Mouse (Mus musculus): ENCODE measurements around the gene Bri3bp. TPM values are rescaled to one million over a fixed set of nuclear protein-coding genes. Genes with fewer than 3 reads are reported as not detected.
A peak's percentile ranks its signal among the peaks of the same experiment; 100 is the strongest.
"Not testable (repeated sequence)": the region's sequence is repeated elsewhere in the genome, so short reads cannot be mapped to it uniquely, and the experiment has no call there.

Gene Bri3bp
- total RNA-seq (2021): 10 to 100 TPM; 45.4 to 54.6 TPM

DNA sequence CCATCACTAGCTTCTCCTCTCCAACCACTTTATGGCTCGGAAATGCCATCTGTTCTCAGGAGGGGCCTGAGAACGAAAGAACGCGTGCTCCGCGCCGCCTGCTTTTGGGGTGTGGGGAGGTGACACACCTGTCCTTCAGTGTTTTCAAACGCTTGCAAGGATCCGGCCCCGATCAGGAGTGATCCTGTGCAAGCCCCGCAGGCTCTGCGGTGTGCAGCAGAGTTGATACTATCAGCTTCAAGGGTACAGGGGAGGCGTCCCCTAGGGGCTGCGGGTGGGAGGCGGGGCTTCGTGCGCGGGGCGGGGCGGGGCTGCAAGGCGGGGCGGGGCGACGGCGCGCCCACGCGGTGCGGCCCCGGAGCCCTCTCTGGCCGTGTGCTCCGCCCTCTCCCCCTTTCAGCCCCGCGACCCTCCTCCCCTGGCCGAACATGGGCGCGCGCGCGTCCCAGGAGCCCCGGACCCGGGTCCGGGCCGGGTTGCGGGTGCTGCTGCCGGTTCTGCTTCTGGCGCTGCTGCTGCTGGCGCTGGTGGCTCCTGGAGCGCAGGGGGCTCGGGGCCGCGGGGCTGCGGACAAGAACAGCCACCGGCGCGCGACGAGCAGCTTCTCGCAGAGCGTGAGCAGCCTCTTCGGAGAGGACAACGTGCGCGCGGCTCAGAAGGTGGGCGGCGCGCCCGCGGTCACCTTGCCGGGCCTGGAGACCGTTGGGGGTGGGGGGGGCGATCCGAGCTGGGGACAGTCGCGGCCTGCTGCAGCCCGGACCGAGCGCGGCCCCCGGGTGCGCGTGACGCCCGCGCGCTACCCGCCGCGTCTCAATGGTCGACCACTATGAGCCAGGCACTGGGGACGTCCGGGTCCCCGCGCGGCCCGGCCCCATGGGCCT, at the start of gene Bri3bp:
TSS of gene Bri3bp (plus strand) at position 335 of the 881 bp plus-strand sequence.
- intact Hi-C loops (cut with DNase I): no loop called here

DNA sequence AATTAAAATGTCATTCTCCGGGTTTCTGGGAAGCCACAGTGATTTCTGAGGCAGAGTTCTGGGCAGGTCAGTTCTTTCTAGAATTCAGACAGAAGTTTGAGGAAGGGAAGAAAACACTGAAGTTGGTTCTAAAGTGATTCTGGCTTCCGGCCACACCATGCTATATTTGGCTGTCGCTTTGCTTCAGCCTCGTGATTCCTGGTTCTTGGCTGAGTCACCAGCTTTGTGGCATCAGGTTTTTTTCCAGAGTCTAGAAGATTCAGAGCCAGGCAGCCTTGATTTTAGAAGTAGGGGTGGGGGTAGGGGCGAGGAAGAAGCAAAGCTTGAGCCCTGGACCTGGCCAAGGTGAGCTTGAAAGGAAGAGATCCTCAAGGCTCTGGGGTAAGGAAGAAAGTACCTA, 49.8 kb upstream of the Bri3bp start:
- intact Hi-C loops (cut with DNase I): no loop called here
- peak; percentile 75 to 77 for DNase-seq

More for the DNA sequence above, at the start of gene Bri3bp:
- DNase-seq: peak; percentile 60 to 67

GRCm38 (mm10) chr5:125392176-125392575, 49.2 kb upstream of the Bri3bp start:
- intact Hi-C loops (cut with DNase I): not testable (repeated sequence)
- DNase-seq: peak in 1 of 2 experiments; percentile 29

GRCm38 (mm10) chr5:125392618-125392976, 48.8 kb upstream of the Bri3bp start:
- no peak for DNase-seq

GRCm38 (mm10) chr5:125392977-125393621, 48.3 kb upstream of the Bri3bp start:
- peak; percentile 96 to 99 for DNase-seq
- intact Hi-C loops (cut with DNase I): no loop called here

More at GRCm38 (mm10) chr5:125392618-125392976, 48.8 kb upstream of the Bri3bp start:
- intact Hi-C loops (cut with DNase I): no loop called here

GRCm38 (mm10) chr5:125393622-125394603, 47.5 kb upstream of the Bri3bp start:
- intact Hi-C loops (cut with DNase I): no loop called here
- peak; percentile 75 to 76 for DNase-seq

- intact Hi-C loops (cut with DNase I): no loop called here
- DNase-seq: no peak
These were observed 46.4 kb upstream of the Bri3bp start for GRCm38 (mm10) chr5:125395008-125395407.

- no peak for DNase-seq
- intact Hi-C loops (cut with DNase I): no loop called here
These were observed 40.5 kb upstream of the Bri3bp start for GRCm38 (mm10) chr5:125400903-125401302.

- DNase-seq: no peak
- intact Hi-C loops (cut with DNase I): no loop called here
These were observed 38.9 kb upstream of the Bri3bp start for GRCm38 (mm10) chr5:125402476-125402875.

GRCm38 (mm10) chr5:125402991-125403390, 38.4 kb upstream of the Bri3bp start:
- DNase-seq: no peak
- intact Hi-C loops (cut with DNase I): no loop called here

DNA sequence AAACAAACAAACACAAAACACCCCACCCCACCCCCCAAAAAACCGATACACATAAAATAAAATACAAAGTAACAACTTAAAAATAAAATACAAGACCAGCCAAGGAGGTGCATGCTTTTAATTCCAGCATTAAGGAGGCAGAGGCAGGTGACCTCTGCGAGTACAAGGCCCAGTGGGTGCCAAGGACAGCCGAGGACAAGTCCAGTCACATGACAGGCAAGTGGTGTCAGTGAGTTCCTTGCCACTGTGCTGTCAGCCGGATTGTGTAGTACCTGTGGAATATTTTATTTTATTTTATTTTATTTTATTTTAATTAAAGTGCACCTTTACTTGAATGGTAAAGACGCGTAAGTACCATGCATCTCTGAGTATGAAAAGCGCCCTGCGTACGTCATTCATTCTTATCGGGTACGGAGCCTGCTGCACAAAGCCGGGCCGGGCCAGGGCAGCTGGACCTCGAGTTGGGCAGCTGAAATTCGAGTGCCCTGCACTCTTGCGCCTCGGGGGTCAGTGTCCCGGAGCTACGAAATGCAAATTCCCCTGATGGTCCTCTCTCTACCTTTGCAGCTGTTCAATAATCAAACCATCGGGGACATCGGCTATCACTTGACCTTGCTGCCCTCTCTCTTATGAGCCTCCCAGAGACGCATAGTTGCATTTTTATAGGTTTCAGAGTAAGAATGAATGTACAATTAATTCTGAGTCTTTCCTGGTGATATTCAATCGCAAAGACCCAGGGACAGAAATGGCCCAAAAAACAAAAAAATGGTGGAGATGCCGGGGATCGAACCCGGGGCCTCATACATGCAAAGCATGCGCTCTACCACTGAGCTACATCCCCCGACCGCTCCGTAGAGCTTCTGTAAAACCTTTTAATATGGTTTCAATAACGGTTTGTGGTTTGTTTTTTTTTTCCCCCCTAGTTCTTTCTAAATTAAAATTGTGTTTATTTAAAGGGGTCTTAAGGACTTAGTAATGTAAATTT, 37.6 kb upstream of the Bri3bp start:
- intact Hi-C loops (cut with DNase I): loop anchor here (2.0 kb wide), 1 partner anchor 15 kb away; the partner anchor contains the start of gene Gm10382
- peak; percentile 79 to 80 for DNase-seq

DNA sequence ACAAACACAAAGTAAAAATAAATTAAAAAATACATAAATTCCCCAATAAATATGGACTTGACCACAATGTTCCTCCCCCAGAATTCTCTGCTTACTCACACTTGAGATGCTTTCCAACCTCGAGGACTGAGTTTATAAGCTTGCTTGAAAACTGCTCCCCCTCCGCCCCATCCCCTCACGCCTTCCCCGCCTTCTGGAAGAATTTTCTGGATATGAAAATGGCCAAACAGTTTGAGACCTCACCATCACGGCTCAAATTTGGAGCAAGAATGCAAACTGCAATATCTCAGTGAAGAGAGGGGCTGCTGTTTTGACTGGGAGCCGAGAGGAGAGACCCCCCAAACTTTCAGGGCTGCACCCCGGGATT, 36.8 kb upstream of the Bri3bp start:
- intact Hi-C loops (cut with DNase I): loop anchor here (2.0 kb wide), 1 partner anchor 16 kb away; the partner anchor contains the start of gene Gm10382
- no peak for DNase-seq

DNA sequence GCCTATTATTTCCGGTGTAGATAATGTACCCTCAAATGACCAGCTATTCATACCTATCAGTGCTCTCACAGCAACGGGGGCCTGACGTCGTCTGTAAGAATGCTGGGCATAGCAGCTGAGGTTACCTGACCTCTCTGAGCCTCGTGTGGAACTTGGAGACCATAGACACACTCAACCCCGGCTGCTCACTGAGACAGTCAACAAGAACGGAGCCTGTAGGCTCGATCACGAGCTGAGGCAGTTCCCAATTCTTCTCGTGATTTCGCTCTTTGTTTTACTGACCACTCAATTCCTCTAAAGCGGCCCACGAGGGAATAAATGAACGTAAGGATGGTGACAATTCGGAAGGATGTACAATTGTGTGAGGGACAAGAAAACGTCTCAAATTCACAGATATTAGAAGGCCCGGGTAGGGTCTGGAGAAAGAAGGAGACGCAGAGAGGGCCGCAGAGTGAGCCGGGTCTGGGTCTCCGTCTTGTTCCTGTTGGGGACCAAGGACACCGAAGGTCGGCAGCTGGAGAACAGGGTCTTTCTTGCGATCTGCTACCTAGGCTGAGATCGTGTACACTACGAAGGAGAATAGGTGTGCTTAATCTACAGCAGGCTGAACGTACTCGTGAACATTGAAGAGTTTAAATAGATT, 36.3 kb upstream of the Bri3bp start:
- intact Hi-C loops (cut with DNase I): loop anchor here (2.0 kb wide), 1 partner anchor 16 kb away; the partner anchor contains the start of gene Gm10382
- peak; percentile 59 to 89 for DNase-seq

DNA sequence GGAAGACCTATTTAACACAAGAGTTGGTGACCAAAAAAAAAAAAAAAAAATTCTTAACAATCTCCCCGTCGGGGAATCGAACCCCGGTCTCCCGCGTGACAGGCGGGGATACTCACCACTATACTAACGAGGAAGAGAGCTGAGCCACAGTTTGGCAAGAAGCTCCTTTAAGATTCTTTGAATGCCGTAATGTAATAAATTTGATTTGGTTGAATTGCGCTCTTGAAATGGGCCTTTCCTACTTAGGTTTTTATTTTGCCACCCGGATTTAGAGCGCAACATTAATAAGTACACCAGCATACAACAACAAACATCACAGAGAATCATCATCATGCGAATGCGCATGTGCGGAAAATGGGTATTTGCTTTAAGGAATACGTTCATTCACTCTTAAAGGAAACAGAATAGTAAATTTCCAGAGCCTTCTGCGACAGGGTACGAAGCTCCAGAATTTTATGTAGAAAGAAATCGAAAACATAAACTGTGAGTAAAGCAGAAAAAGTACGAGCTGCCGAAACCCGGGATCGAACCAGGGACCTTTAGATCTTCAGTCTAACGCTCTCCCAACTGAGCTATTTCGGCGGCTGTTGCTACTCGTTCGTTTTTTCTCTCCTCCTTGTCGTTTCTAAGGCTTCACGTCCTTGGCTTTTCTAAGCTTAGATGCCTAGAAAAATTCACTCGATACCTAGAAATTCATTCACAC, 35.7 kb upstream of the Bri3bp start:
- peak; percentile 91 for DNase-seq
- intact Hi-C loops (cut with DNase I): loop anchor here (2.0 kb wide), 1 partner anchor 17 kb away; the partner anchor contains the start of gene Gm10382

- peak; percentile 72 to 84 for DNase-seq
These were observed 34.9 kb upstream of the Bri3bp start for GRCm38 (mm10) chr5:125406322-125407016.

GRCm38 (mm10) chr5:125407020-125407830, 34.1 kb upstream of the Bri3bp start:
- intact Hi-C loops (cut with DNase I): no loop called here
- no peak for DNase-seq

More at GRCm38 (mm10) chr5:125406322-125407016, 34.9 kb upstream of the Bri3bp start:
- intact Hi-C loops (cut with DNase I): no loop called here

Measured in heart, postnatal 36 days (tissue).